Mouse (Mus musculus) kidney, embryonic 15.5 days (tissue): ENCODE results near the gene Itgb6. TPM values are rescaled to one million over a fixed set of nuclear protein-coding genes. Genes with fewer than 3 reads are reported as not detected.
A peak's percentile ranks its signal among the peaks of the same experiment; 100 is the strongest.

Experiments
- ATAC-seq: fragments of 200-750 bp; cut with Nextera tagmentation; replicated peaks from 2 replicates; pipeline ENCODE4 v1.8.0; 2017; ENCODE audit warnings: moderate TSS enrichment; ENCODE audit not compliant: low FRiP score
- H3K27ac ChIP-seq: fragments of 300-500 bp; sonication (generic); 2 replicates; pipeline ENCODE4 v1.5.1; 2015; ENCODE audit warnings: mild to moderate bottlenecking, inconsistent platforms
- H3K27me3 ChIP-seq: fragments of 300-500 bp; sonication (generic); 2 replicates; pipeline ENCODE4 v1.6.1; 2015; ENCODE audit warnings: inconsistent platforms
- H3K36me3 ChIP-seq: fragments of 300-500 bp; sonication (generic); 2 replicates; pipeline ENCODE4 v1.6.1; 2015; ENCODE audit warnings: inconsistent platforms
- H3K4me1 ChIP-seq: fragments of 300-500 bp; sonication (generic); 2 replicates; pipeline ENCODE4 v1.6.1; 2015; ENCODE audit warnings: inconsistent platforms
- H3K4me2 ChIP-seq: fragments of 300-500 bp; sonication (generic); 2 replicates; pipeline ENCODE4 v1.6.1; 2015; ENCODE audit warnings: moderate library complexity, mild to moderate bottlenecking, inconsistent platforms
- H3K4me3 ChIP-seq: fragments of 300-500 bp; sonication (generic); replicated peaks from 2 replicates; pipeline ENCODE4 v1.5.1; 2015; ENCODE audit warnings: mild to moderate bottlenecking, inconsistent platforms
- H3K9ac ChIP-seq: fragments of 300-500 bp; sonication (generic); 2 replicates; pipeline ENCODE4 v1.6.1; 2015; ENCODE audit warnings: mild to moderate bottlenecking, inconsistent platforms
- H3K9me3 ChIP-seq: fragments of 300-500 bp; sonication (generic); replicated peaks from 2 replicates; pipeline ENCODE4 v1.6.1; 2016; ENCODE audit warnings: inconsistent platforms
- WGBS: fragments of 180-500 bp; shearing (Covaris S2); methylation state at CpG from one replicate; pipeline ENCODE4 v1.1.7; 2015; ENCODE audit warnings: mixed read lengths; 5-methylcytosine and 5-hydroxymethylcytosine counted together
- polyA plus RNA-seq: library from polyadenylated mRNA; unstranded; fragments of >200 nt; fragmentation: Nextera tagmentation; extraction: Ambion mirVana; gene quantifications from 2 replicates; pipeline ENCODE4 v1.2.1, GENCODE M21; 2015

Itgb6 gene
- polyA plus RNA-seq, 1 experiment from 2014 or later = 16.9 TPM

- Histone ChIP-seq H3K27me3 (no peaks in the 10 kb centered on the region), H3K4me1 (peaks cover 23% of the 10 kb centered on the region), H3K36me3 (no peaks in the 10 kb centered on the region), H3K9ac (no peak overlapping the region), H3K4me2 (peak overlapping the region; percentile 22; the same call in 1 of the 2 replicates), H3K27ac (peak overlapping the region; percentile 76), H3K4me3 (no peak overlapping the region), H3K9me3 (no peaks in the 10 kb centered on the region)
- 0 out of 2 replicates have a peak, but pooled peaks have one; percentile 30 for ATAC-seq
- WGBS = 18% methylated on average over 10 of the region's 10 CpGs
Measured at GRCm38 (mm10) chr2:60728902-60729585, 6.6 kb upstream of the Itgb6 start.

GRCm38 (mm10) chr2:60724660-60725059 lies 2.2 kb upstream of the Itgb6 start:
- Histone ChIP-seq H3K4me2 (no peak overlapping the region), H3K4me3 (no peak overlapping the region), H3K9ac (no peak overlapping the region), H3K9me3 (no peaks in the 10 kb centered on the region), H3K27me3 (no peaks in the 10 kb centered on the region), H3K4me1 (peaks cover 29% of the 10 kb centered on the region), H3K27ac (no peak overlapping the region), H3K36me3 (no peaks in the 10 kb centered on the region)
- ATAC-seq = no peak
- 64% methylated on average over 2 of the region's 2 CpGs for WGBS

GRCm38 (mm10) chr2:60722967-60723366 lies 524 bp upstream of the Itgb6 start:
- no peaks in the 10 kb centered on the region for H3K27me3 ChIP-seq
- H3K9me3 ChIP-seq = no peaks in the 10 kb centered on the region
- peaks cover 17% of the 10 kb centered on the region for H3K4me1 ChIP-seq
- 78% methylated on average over 3 of the region's 3 CpGs for WGBS
- no peak overlapping the region for H3K4me2 ChIP-seq
- ATAC-seq = no peak
- no peaks in the 10 kb centered on the region for H3K36me3 ChIP-seq
- H3K9ac ChIP-seq = no peak overlapping the region
- H3K4me3 ChIP-seq = no peak overlapping the region
- H3K27ac ChIP-seq = no peak overlapping the region

DNA sequence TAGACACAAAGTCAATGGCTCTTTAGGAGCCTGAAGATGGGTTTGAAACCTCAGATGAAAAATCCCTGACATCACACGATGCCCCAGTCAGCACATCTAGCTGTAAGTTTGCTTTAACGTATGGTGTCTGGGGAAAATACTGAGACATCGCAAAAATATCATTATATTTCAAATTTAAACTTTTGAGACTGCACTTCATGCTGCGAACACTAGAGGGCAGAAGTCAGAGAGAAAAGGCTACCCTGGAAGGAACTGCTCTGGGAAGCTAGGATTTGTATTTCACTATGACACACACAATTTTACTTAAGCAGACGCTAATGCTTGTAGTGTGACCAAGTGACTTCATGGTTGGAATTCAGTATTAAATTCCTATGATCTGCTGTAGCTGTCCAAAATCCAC lies 1.5 kb downstream of the Itgb6 start:
- no peaks in the 10 kb centered on the region for H3K36me3 ChIP-seq
- H3K4me2 ChIP-seq = no peak overlapping the region
- H3K4me1 ChIP-seq = peaks cover 29% of the 10 kb centered on the region
- 20% methylated on average over 5 of the region's 5 CpGs for WGBS
- H3K27ac ChIP-seq = no peak overlapping the region
- no peak overlapping the region for H3K9ac ChIP-seq
- no peaks in the 10 kb centered on the region for H3K9me3 ChIP-seq
- H3K27me3 ChIP-seq = no peaks in the 10 kb centered on the region
- no peak overlapping the region for H3K4me3 ChIP-seq
- ATAC-seq = no peak

DNA sequence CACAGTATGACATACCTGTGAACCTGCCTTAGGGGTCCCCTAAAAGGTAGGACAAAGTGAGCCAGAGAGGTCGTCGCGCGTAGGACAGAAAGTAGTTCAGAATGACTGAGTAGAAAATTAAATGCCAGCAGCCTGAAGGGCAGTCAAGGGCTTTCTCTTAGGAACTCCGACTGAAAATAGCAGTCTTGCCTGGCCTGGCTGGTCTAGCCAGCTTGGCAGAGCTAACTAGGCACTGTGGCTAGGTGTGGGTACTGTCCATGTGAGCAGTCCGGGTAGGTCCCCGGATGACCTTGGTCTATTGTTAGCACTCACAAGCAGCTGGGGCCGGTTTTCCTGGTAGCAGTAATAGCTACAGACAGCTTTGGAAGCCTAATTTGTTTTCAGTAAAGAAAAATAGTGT lies 2.2 kb downstream of the Itgb6 start:
- H3K4me1 ChIP-seq = peaks cover 35% of the 10 kb centered on the region
- WGBS = 76% methylated on average over 8 of the region's 8 CpGs
- H3K27ac ChIP-seq = peak overlapping the region; percentile 58
- H3K9ac ChIP-seq = no peak overlapping the region
- H3K9me3 ChIP-seq = no peaks in the 10 kb centered on the region
- no peak for ATAC-seq
- H3K27me3 ChIP-seq = no peaks in the 10 kb centered on the region
- no peak overlapping the region for H3K4me2 ChIP-seq
- H3K4me3 ChIP-seq = no peak overlapping the region
- no peaks in the 10 kb centered on the region for H3K36me3 ChIP-seq

- peak; percentile 4; the same call in 1 of the 2 replicates for ATAC-seq
- Histone ChIP-seq H3K36me3 (no peaks in the 10 kb centered on the region), H3K9ac (peak overlapping the region; percentile 3; the same call in 1 of the 2 replicates), H3K9me3 (no peaks in the 10 kb centered on the region), H3K27ac (peak overlapping the region; percentile 82), H3K4me1 (peaks cover 55% of the 10 kb centered on the region), H3K27me3 (no peaks in the 10 kb centered on the region), H3K4me3 (peak overlapping the region; percentile 23), H3K4me2 (peak overlapping the region; percentile 52)
- 32% methylated on average over 13 of the region's 13 CpGs for WGBS
Measured at GRCm38 (mm10) chr2:60717348-60717747, 5.1 kb downstream of the Itgb6 start.

DNA sequence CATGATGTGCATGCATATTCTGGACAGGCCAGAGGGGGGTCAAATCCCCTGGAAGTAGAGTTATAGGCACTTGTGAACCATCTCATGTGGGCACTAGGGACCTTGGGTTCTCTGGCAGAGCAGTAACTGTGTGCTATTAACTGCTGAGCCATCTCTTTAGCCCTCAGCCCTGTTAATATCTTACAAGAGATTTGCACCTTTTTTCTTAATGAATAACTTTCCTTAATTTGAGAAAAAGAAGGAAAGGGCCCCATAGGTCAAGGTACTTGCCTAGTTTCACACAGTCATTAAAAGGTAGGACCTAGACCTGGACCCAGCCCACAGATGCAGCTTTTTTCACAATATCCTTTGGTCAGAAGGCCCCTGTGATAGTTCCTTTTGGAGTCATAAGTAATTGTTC lies 5.9 kb downstream of the Itgb6 start:
- no peaks in the 10 kb centered on the region for H3K27me3 ChIP-seq
- peak overlapping the region; percentile 82 for H3K27ac ChIP-seq
- peak; percentile 63 for ATAC-seq
- peaks cover 61% of the 10 kb centered on the region for H3K4me1 ChIP-seq
- no peaks in the 10 kb centered on the region for H3K36me3 ChIP-seq
- H3K4me2 ChIP-seq = no peak overlapping the region; the same call in 1 of the 2 replicates
- H3K9me3 ChIP-seq = no peaks in the 10 kb centered on the region
- H3K9ac ChIP-seq = no peak overlapping the region
- H3K4me3 ChIP-seq = no peak overlapping the region

GRCm38 (mm10) chr2:60715771-60716170 lies 6.7 kb downstream of the Itgb6 start:
- H3K27me3 ChIP-seq = no peaks in the 10 kb centered on the region
- no peaks in the 10 kb centered on the region for H3K36me3 ChIP-seq
- no peaks in the 10 kb centered on the region for H3K9me3 ChIP-seq
- peak overlapping the region; percentile 65 for H3K27ac ChIP-seq
- ATAC-seq = no peak
- peaks cover 65% of the 10 kb centered on the region for H3K4me1 ChIP-seq
- 77% methylated on average over 13 of the region's 13 CpGs for WGBS
- no peak overlapping the region for H3K4me3 ChIP-seq
- no peak overlapping the region for H3K4me2 ChIP-seq
- H3K9ac ChIP-seq = no peak overlapping the region

GRCm38 (mm10) chr2:60714971-60715502 lies 7.4 kb downstream of the Itgb6 start:
- no peak for ATAC-seq
- WGBS = 61% methylated on average over 8 of the region's 8 CpGs
- Histone ChIP-seq H3K36me3 (no peaks in the 10 kb centered on the region), H3K27ac (peak overlapping the region; percentile 68; the same call in 1 of the 2 replicates), H3K9me3 (no peaks in the 10 kb centered on the region), H3K9ac (0 out of 2 replicates have a peak overlapping the region, but pooled peaks have one; percentile 5), H3K27me3 (no peaks in the 10 kb centered on the region), H3K4me2 (no peak overlapping the region), H3K4me3 (no peak overlapping the region), H3K4me1 (peaks cover 59% of the 10 kb centered on the region)

GRCm38 (mm10) chr2:60714475-60714874 lies 8.0 kb downstream of the Itgb6 start:
- H3K36me3 ChIP-seq = no peaks in the 10 kb centered on the region
- no peak overlapping the region for H3K4me2 ChIP-seq
- 0 out of 2 replicates have a peak overlapping the region, but pooled peaks have one; percentile 5 for H3K9ac ChIP-seq
- H3K4me1 ChIP-seq = peaks cover 59% of the 10 kb centered on the region
- ATAC-seq = no peak
- no peak overlapping the region for H3K4me3 ChIP-seq
- H3K27ac ChIP-seq = peak overlapping the region; percentile 68
- no peaks in the 10 kb centered on the region for H3K27me3 ChIP-seq
- 50% methylated on average over 7 of the region's 7 CpGs for WGBS
- no peaks in the 10 kb centered on the region for H3K9me3 ChIP-seq

GRCm38 (mm10) chr2:60713857-60714256 lies 8.6 kb downstream of the Itgb6 start:
- Histone ChIP-seq H3K27ac (peak overlapping the region; percentile 68), H3K27me3 (no peaks in the 10 kb centered on the region), H3K4me3 (no peak overlapping the region), H3K4me1 (peaks cover 57% of the 10 kb centered on the region), H3K9ac (no peak overlapping the region), H3K36me3 (no peaks in the 10 kb centered on the region), H3K4me2 (no peak overlapping the region), H3K9me3 (no peaks in the 10 kb centered on the region)
- ATAC-seq = peak; percentile 68
- WGBS = 57% methylated on average over 8 of the region's 8 CpGs

DNA sequence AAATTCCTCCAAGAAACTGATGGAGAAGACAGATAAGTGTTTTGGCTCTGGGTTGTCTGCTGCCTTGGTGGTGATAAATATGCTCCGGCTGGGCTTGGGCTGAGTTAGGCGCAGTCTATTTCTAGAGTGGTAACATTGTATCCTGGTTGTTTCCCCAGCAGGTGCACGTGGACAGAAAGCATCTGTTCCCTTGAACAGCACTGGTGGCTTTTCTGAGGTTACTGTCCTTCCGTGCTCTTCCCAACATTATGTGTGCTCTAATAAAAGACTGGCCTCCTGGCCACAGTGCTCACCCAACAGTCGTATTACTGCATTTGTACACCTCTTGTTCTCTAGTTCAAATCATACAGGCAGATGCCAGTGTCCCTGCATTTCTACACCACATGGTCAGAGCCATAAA lies 9.6 kb downstream of the Itgb6 start:
- H3K27ac ChIP-seq = peak overlapping the region; percentile 56; the same call in 1 of the 2 replicates
- WGBS = 73% methylated on average over 5 of the region's 5 CpGs
- no peak for ATAC-seq

More for the DNA sequence above, 9.6 kb downstream of the Itgb6 start:
- H3K9ac ChIP-seq = no peak overlapping the region
- no peaks in the 10 kb centered on the region for H3K9me3 ChIP-seq
- no peak overlapping the region for H3K4me2 ChIP-seq
- peaks cover 57% of the 10 kb centered on the region for H3K4me1 ChIP-seq
- no peaks in the 10 kb centered on the region for H3K27me3 ChIP-seq
- H3K4me3 ChIP-seq = no peak overlapping the region
- no peaks in the 10 kb centered on the region for H3K36me3 ChIP-seq
